Mouse (Mus musculus) adrenal gland, postnatal 36 days (tissue): ENCODE measurements at regions not wholly inside any gene's neighbourhood (a gene's known extent, or its start where the extent isn't known, plus 50 kb on each side); places are given as distances from the start of the nearest gene placed in this dataset.

Experiments
- DNase-seq, 2 experiments: peaks; one replicate each; pipeline ENCODE4 v3.0.0; 2021; ENCODE audit warnings: mixed read lengths in 1 of 2

GRCm38 (mm10) chr1:61321513-61322145, 317.0 kb upstream of the Pard3b start:
- DNase-seq, result no peak

- no peak for DNase-seq
Measured at GRCm38 (mm10) chr1:61331456-61331855, 307.2 kb upstream of the Pard3b start.

- DNase-seq, result no peak
Measured at GRCm38 (mm10) chr1:61331906-61332305, 306.7 kb upstream of the Pard3b start.

- no peak for DNase-seq
Measured at GRCm38 (mm10) chr1:61336367-61336766, 302.3 kb upstream of the Pard3b start.

GRCm38 (mm10) chr1:61352921-61353320, 285.7 kb upstream of the Pard3b start:
- DNase-seq, result no peak

- no peak for DNase-seq
Measured at GRCm38 (mm10) chr1:61353481-61353880, 285.1 kb upstream of the Pard3b start.

- DNase-seq, result no peak
Measured at GRCm38 (mm10) chr1:61355241-61355640, 283.4 kb upstream of the Pard3b start.

- DNase-seq, result no peak
Measured at GRCm38 (mm10) chr1:61359011-61359930, 279.4 kb upstream of the Pard3b start.

GRCm38 (mm10) chr1:61372581-61372980, 266.0 kb upstream of the Pard3b start:
- DNase-seq, result no peak

- DNase-seq, result peak; percentile 55 to 56
Measured at GRCm38 (mm10) chr1:61373661-61374491, 264.7 kb upstream of the Pard3b start.

GRCm38 (mm10) chr1:61376417-61376816, 262.2 kb upstream of the Pard3b start:
- DNase-seq, result peak in 1 of 2 experiments; percentile 15

GRCm38 (mm10) chr1:61377070-61377469, 261.6 kb upstream of the Pard3b start:
- DNase-seq, result peak; percentile 75 to 82

GRCm38 (mm10) chr1:61378240-61378639, 260.4 kb upstream of the Pard3b start:
- DNase-seq, result no peak

GRCm38 (mm10) chr1:61379771-61380517, 258.7 kb upstream of the Pard3b start:
- no peak for DNase-seq

GRCm38 (mm10) chr1:61387587-61387986, 251.0 kb upstream of the Pard3b start:
- DNase-seq, result no peak

- DNase-seq, result no peak
Measured at GRCm38 (mm10) chr1:61397796-61398195, 240.8 kb upstream of the Pard3b start.

GRCm38 (mm10) chr1:61402339-61402738, 236.3 kb upstream of the Pard3b start:
- DNase-seq, result no peak

- DNase-seq, result no peak
Measured at GRCm38 (mm10) chr1:61407201-61407600, 231.4 kb upstream of the Pard3b start.

- no peak for DNase-seq
Measured at GRCm38 (mm10) chr1:61414772-61415171, 223.9 kb upstream of the Pard3b start.

- DNase-seq, result no peak
Measured at GRCm38 (mm10) chr1:61415426-61416195, 223.0 kb upstream of the Pard3b start.

GRCm38 (mm10) chr1:61418396-61418795, 220.2 kb upstream of the Pard3b start:
- DNase-seq, result no peak
